20 mouse cellular contexts compared by ENCODE assay signal in genomic region chr11:67821560-67821959, GRCm38 (mm10). TPM values are rescaled to one million over a fixed set of nuclear protein-coding genes. Genes with fewer than 3 reads are reported as not detected.
DNase-seq lines count a peak whose midpoint lies in the region; ATAC-seq and TF ChIP-seq lines count a peak whose summit lies in the region.
"Had no signal": no experiment of that assay in that cellular context is flagged by ENCODE, and none has a peak within 500 bp of the region (broad histone marks: within the 10 kb centered on the region; RNA-seq: fewer than 3 reads in every experiment).

No protein-coding gene starts in this region.

- H3K9ac ChIP-seq in midbrain, postnatal 0 days (replicated peaks; ENCODE audit: low read length, poor library complexity, severe bottlenecking), result no peak overlapping the region
- H3K9ac ChIP-seq in midbrain, embryonic 16.5 days (ENCODE audit: low read depth, low read length), result no peak overlapping the region
- H3K9ac ChIP-seq: embryonic facial prominence, embryonic 15.5 days; heart, embryonic 13.5 days; limb, embryonic 12.5 days had no signal

- no peaks in the 10 kb centered on the region for H3K4me1 ChIP-seq in midbrain, postnatal 0 days (ENCODE audit: insufficient read depth, low read length)
- H3K4me1 ChIP-seq in midbrain, embryonic 16.5 days (ENCODE audit: control insufficient read depth, insufficient read depth, low read length), result no peaks in the 10 kb centered on the region

- no peaks in the 10 kb centered on the region for H3K36me3 ChIP-seq in midbrain, postnatal 0 days (ENCODE audit: insufficient read depth, low read length)
- no peaks in the 10 kb centered on the region for H3K36me3 ChIP-seq in midbrain, embryonic 16.5 days (ENCODE audit: control insufficient read depth, insufficient read depth, low read length)
- H3K36me3 ChIP-seq: embryonic facial prominence, embryonic 15.5 days; heart, embryonic 13.5 days; hindbrain, embryonic 10.5 days; limb, embryonic 12.5 days had no signal

- no peak for ATAC-seq in midbrain, postnatal 0 days (ENCODE audit: low FRiP score)
- ATAC-seq in midbrain, embryonic 16.5 days, result no peak
- ATAC-seq: intestine, postnatal 0 days; Patski had no signal

- intact Hi-C loops in left cerebral cortex, postnatal 25 days (cut with DNase I), result loop anchor here (2.0 to 10.0 kb wide), 4 partner anchors 66 to 583 kb away; partner anchors contain the start of gene Ntn1

- WGBS in midbrain, postnatal 0 days, result 84% methylated on average over 6 of the region's 6 CpGs
- 91% methylated on average over 6 of the region's 6 CpGs for WGBS in midbrain, embryonic 16.5 days

- peak; percentile 4 for DNase-seq in midbrain, postnatal 0 days (ENCODE audit: low spot score)
- DNase-seq in cerebellum, postnatal 14 days, result peak; percentile 73 to 81
- peak; percentile 31 to 87 for DNase-seq in left cerebral cortex, postnatal 25 days (ENCODE audit: low spot score in 2 of 2)
- peak; percentile 78 for DNase-seq in telencephalon, adult 2 months (ENCODE audit: low read depth, low spot score)
- DNase-seq in adrenal gland, postnatal 25 days, result no peak
- DNase-seq in gastrocnemius, adult 8-10 months (ENCODE audit: low spot score in 2 of 2), result no peak
- DNase-seq in adipocyte (ENCODE audit: low spot score), result no peak
- DNase-seq: adrenal gland, adult 8-10 months; kidney, postnatal 25 days; lung, adult 2 months had no signal

- no peak for TF ChIP-seq CTCF in midbrain, postnatal 0 days (IDR thresholded peaks at IDR 0.05)

- no peak overlapping the region for H3K4me3 ChIP-seq in midbrain, postnatal 0 days (ENCODE audit: low read depth, low read length)
- H3K4me3 ChIP-seq in midbrain, embryonic 16.5 days (ENCODE audit: low read depth, low read length), result no peak overlapping the region
- H3K4me3 ChIP-seq: embryonic facial prominence, embryonic 15.5 days; heart, embryonic 13.5 days; hindbrain, embryonic 10.5 days; limb, embryonic 12.5 days had no signal

- no peak overlapping the region for H3K4me2 ChIP-seq in midbrain, postnatal 0 days (ENCODE audit: low read depth, low read length, poor library complexity, severe bottlenecking)
- H3K4me2 ChIP-seq in midbrain, embryonic 16.5 days (ENCODE audit: low read length), result no peak overlapping the region
- H3K4me2 ChIP-seq: embryonic facial prominence, embryonic 15.5 days; heart, embryonic 13.5 days; limb, embryonic 12.5 days had no signal

- H3K27me3 ChIP-seq in midbrain, postnatal 0 days (ENCODE audit: insufficient read depth, low read length), result no peaks in the 10 kb centered on the region
- H3K27me3 ChIP-seq in midbrain, embryonic 16.5 days (ENCODE audit: control insufficient read depth, insufficient read depth, low read depth, low read length), result no peaks in the 10 kb centered on the region
- H3K27me3 ChIP-seq: embryonic facial prominence, embryonic 15.5 days; limb, embryonic 12.5 days; Patski had no signal

- no peaks in the 10 kb centered on the region for H3K9me3 ChIP-seq in midbrain, postnatal 0 days (ENCODE audit: low read length)
- no peaks in the 10 kb centered on the region for H3K9me3 ChIP-seq in midbrain, embryonic 16.5 days (replicated peaks; ENCODE audit: control insufficient read depth, low read length, poor library complexity, severe bottlenecking)
- H3K9me3 ChIP-seq: embryonic facial prominence, embryonic 15.5 days; heart, embryonic 13.5 days; hindbrain, embryonic 10.5 days; limb, embryonic 12.5 days had no signal

- no peak overlapping the region for H3K27ac ChIP-seq in midbrain, postnatal 0 days (ENCODE audit: low read depth, low read length)
- no peak overlapping the region for H3K27ac ChIP-seq in midbrain, embryonic 16.5 days (ENCODE audit: low read length)
- H3K27ac ChIP-seq: embryonic facial prominence, embryonic 15.5 days; heart, embryonic 13.5 days; hindbrain, embryonic 10.5 days; limb, embryonic 12.5 days had no signal

RNA-seq across cellular contexts. Expression of gene Dhrs7c, which starts 23.6 kb away (rescaled TPM):
- not detected in 2 replicates for total RNA-seq in midbrain, postnatal 0 days (2014; rRNA removed)
- polyA plus RNA-seq in midbrain, postnatal 0 days (2015; fragmentation: Nextera tagmentation; extraction: Ambion mirVana), result 0.23 TPM in 1 of 2 replicates, not detected in the other
- not detected in 2 replicates for polyA plus RNA-seq in midbrain, embryonic 16.5 days (2015; fragmentation: Nextera tagmentation; extraction: Ambion mirVana)
- total RNA-seq in left cerebral cortex, postnatal 25 days (2021), result under 1 TPM in 1 of 2 experiments, not detected in 1; 0.85 TPM
- not detected in 2 replicates for total RNA-seq in adrenal gland, postnatal 25 days (2021)
- 100 to 1,000 TPM; 266 to 400 (median 349) TPM for total RNA-seq in gastrocnemius, adult 8-10 months (2022)
- total RNA-seq: adrenal gland, adult 8-10 months; common myeloid progenitor, adult 5-6 weeks; megakaryocyte progenitor cell, adult 5-6 weeks had no signal
- polyA plus RNA-seq: hindbrain, embryonic 10.5 days; intestine, postnatal 0 days; Patski had no signal

RNA-seq across cellular contexts. Expression of gene Gsg1l2, which starts 47.2 kb away (rescaled TPM):
- total RNA-seq in midbrain, postnatal 0 days (2014; rRNA removed), result not detected in 2 replicates
- not detected in 2 replicates for polyA plus RNA-seq in midbrain, postnatal 0 days (2015; fragmentation: Nextera tagmentation; extraction: Ambion mirVana)
- polyA plus RNA-seq in midbrain, embryonic 16.5 days (2015; fragmentation: Nextera tagmentation; extraction: Ambion mirVana), result not detected in 2 replicates
- total RNA-seq in left cerebral cortex, postnatal 25 days (2021), result not detected
- not detected in 2 replicates for total RNA-seq in adrenal gland, postnatal 25 days (2021)
- total RNA-seq in gastrocnemius, adult 8-10 months (2022), result not detected
- total RNA-seq: adrenal gland, adult 8-10 months; common myeloid progenitor, adult 5-6 weeks; gastrocnemius, adult 18-20 months; megakaryocyte progenitor cell, adult 5-6 weeks had no signal
- polyA plus RNA-seq: embryonic facial prominence, embryonic 15.5 days; heart, embryonic 13.5 days; hindbrain, embryonic 10.5 days; limb, embryonic 12.5 days; lung, adult 2 months; Patski had no signal

RNA-seq across cellular contexts. Expression of gene Glp2r, which starts 50.6 kb away (rescaled TPM):
- total RNA-seq in midbrain, postnatal 0 days (2014; rRNA removed), result 0.11 TPM in 1 of 2 replicates, not detected in the other
- 0.07 and 0.15 TPM in 2 replicates for polyA plus RNA-seq in midbrain, postnatal 0 days (2015; fragmentation: Nextera tagmentation; extraction: Ambion mirVana)
- polyA plus RNA-seq in midbrain, embryonic 16.5 days (2015; fragmentation: Nextera tagmentation; extraction: Ambion mirVana), result 0.15 and 0.22 TPM in 2 replicates
- total RNA-seq in left cerebral cortex, postnatal 25 days (2021), result 1 to 10 TPM in 1 of 2 experiments, under 1 TPM in 1; 0.73 to 1.3 TPM
- total RNA-seq in adrenal gland, postnatal 25 days (2021), result not detected in 2 replicates
- total RNA-seq in gastrocnemius, adult 8-10 months (2022), result under 1 TPM in 3 of 4 experiments, not detected in 1; 0.16 to 0.58 (median 0.46) TPM
- total RNA-seq: common myeloid progenitor, adult 5-6 weeks; megakaryocyte progenitor cell, adult 5-6 weeks had no signal
- polyA plus RNA-seq: heart, embryonic 13.5 days; hindbrain, embryonic 10.5 days; limb, embryonic 12.5 days; lung, adult 2 months; Patski had no signal

Comparison
In these comparisons a context has a peak if more than half of its experiments do, and no peak if none do; other contexts are left out.
1. DNase-seq: peak in midbrain, postnatal 0 days (single experiment), cerebellum, postnatal 14 days (2 of 2), left cerebral cortex, postnatal 25 days (2 of 2) and telencephalon, adult 2 months (single experiment); none in adrenal gland, postnatal 25 days (single experiment), gastrocnemius, adult 8-10 months (0 of 2) and adipocyte (single experiment).
2. RNA of gene Dhrs7c, which starts 23.6 kb away (total RNA-seq): 266 to 400 TPM in gastrocnemius, adult 8-10 months; 0.85 TPM in left cerebral cortex, postnatal 25 days, not detected in midbrain, postnatal 0 days and not detected in adrenal gland, postnatal 25 days; every median in the first group is over 100 times any median in the second.